Mouse (Mus musculus) B cell, adult 2 months (primary cell): ENCODE data around the gene Zbtb16.

ENCODE experiments used
- DNase-seq, 2 experiments: peaks; one replicate each; pipeline ENCODE4 v3.0.0; 2022

Gene Zbtb16

DNA sequence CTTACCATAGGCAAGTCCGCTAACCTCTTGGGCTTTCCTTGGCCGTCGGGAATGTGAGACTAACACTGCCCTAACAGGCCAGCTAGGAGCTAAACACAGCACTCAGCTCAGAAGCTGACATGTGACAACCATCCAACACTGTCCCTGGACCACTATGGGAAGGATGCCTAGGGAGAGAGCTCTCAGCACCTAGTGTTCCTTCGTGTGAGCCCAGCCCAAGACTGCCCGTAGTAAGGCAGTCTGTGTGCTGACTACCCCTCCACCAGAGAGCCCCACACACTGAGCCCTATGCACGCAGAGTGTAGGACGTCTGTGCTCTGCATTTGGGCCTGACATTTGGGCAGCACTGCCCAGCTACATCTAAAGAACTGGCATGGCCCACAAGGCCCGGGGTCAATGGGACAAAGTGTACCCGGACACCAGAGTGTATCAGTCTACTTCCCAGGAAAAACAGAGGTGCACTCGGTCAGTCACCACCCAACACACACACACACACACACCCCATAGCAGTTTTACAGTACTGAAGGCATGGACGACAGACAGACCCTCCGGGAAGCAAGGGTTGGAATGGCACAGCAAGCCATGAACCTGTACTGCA is 11.4 kb downstream of the Zbtb16 start:
- DNase-seq, result no peak

DNA sequence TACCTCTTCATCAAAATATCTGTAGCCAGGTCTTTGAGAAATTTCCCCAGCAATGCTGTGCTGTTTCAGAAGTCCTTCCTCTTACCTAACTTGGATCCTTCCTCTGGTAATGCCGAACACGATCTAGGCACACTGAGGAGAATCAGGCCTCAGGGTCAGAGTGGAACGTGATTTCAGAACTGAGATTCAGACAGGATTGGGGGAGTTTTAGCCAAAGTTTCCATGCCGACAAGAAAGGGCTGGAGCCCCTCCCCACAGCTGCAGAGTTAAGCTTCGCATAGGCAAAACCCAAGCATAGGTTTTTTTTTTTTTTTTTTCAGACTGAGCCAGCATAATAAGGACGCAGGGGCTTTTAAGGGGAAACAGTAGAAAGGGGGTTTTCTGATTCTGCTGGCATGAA is 12.2 kb downstream of the Zbtb16 start:
- DNase-seq, result no peak

DNA sequence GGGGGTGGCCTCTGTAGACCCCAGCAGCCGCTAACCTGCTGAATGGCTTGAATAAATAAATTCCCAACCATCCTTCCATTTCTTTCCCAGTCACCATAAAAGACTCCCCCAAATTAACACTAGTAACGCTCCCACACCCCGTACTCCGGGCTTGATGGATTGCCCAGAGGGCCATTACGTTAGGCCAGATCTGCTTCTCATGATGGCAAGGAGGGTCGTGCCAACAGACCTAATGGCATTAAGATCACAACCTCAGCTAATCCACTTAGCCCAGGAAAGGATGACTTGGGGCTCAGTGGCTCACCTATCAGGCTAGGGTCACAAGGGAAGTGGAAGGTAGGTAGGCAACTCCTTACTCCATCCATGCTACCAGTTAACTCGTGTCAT is 12.7 kb downstream of the Zbtb16 start:
- no peak for DNase-seq

DNA sequence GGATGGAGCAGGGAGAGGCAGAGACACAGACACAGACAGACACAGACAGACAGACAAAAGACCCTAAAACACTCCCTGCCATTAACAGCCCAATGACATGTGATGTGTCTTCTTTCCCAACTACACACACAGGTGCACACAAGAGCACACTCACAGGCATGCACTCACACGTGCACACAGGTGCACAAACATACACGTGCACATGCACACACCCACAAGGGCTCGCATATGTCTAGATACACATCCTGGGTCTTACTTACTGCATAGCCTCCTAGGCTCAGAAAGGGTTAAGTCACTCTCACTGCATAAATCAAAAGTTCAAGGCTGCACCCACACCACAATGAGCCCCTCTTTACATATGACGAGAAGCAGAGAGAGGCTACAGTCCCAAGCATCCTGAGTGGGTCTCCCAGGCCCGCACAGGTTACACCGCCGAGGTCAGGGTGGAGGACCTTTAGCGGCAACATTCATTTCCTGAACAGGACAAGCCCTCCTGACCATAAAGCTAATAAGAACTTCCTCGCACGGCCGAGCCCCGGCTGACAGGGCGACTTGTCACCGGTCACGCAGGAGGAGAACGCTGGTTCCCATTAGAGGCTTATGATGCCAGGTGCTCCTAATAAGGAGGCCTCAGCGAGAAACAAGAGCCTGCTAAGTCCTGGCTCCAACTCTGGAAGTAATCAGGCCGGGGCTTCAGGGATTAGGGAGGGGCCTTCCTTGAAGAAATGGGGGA is 13.3 kb downstream of the Zbtb16 start:
- no peak for DNase-seq

DNA sequence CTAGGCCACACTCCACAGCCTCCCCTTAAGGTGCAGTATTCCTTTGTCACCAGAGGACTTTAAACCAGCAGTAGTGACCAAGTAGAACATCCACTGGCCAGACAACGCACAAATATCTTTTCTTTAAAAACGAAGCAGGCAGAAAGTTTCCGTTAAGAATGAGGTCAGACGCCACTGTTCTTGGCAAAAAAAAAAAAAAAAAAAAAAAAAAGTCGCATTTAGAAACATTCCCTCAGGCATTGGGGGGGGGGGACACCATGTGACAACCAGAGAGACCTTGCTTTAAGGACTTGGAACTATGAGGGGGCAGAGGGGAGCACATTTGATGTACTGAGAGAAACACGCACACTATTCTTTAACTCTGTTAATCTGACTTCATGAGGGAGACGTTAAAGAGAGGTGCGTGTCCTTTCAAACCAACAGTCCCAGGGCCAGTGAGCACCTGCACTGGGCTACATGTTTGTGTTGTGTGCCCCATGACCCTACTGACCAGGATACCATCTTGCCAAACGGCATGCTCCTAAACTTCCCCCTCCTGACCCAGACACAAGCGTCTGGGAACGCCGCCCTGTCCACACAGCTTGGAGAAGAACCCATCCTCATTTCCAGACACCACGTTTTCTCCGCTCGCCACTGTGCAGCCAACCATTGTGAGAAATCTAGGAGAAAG is 14.0 kb downstream of the Zbtb16 start:
- no peak for DNase-seq

DNA sequence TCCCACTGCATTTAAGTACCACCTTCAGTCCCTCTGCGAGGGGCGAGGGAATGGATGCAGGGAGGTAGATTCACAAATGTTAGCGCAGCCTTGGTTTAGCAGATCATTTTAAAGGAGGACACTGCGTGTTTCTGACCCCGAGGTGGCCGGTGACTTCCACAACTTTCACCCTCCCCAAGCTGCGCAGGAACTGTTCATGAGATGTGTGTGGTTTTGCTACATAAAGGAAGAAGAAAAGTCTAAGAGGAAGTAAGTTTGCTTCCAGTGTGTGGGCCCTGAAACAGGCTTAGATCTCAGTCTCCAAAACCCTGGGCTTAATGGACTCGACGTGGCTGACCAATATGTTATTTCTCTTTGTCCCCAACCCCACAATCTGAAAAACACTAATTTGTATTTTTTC is 14.6 kb downstream of the Zbtb16 start:
- no peak for DNase-seq

DNA sequence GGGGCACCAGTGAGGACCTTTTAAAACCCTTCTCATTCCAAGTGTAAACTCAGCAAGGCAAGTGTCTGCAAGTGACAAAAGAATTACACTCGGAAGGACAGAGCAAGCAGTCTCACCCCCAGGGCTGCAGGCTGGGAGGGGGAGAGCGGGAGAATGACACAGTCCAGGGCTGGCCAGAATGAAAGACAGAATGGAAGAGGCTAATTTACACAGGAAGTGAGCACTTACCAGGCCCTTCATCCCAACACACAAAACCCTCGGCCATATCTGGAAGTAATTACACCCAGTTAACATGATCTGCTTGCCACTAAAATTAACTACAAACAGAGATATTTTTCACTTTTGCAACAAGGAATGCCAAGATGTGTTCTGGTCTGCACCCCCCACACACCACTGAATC is 15.2 kb downstream of the Zbtb16 start:
- no peak for DNase-seq

DNA sequence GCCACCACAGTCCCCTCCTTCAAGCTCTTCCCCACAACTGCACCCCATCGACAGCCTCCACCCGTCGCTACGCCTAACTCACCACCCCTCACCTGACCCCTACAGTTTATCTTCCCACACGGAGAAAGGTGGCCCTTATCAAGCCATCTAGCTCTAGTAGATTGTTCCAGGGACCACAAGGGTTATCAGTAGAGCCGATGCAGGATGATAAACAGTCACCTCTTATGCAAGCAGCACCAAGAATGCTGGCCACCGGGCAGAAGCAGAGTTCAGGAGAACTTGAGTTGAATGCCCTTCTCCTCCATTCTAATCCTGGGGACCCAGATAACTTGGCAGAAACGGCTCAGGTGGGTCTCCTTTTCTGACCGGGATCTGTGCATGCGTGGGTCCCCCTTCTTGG is 16.3 kb downstream of the Zbtb16 start:
- DNase-seq, result no peak

DNA sequence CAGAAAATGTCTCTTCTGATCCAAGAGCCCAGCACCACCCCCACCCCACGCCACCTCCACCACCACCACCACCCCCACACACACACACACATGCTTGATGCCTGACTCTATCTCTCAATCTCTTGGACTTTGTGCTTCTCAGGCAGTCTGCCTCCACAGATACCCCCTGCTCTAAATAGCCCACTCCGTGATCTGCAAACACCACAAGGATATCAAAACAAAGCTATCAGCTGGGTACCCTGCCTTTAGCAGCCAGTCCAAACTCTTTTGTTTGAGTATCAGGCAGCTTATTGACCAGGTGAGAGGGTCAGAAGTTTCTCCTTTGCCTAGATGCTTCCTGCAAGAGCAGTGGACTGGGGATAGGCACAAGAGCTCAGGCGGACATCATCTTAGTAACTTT is 16.9 kb downstream of the Zbtb16 start:
- no peak for DNase-seq

DNA sequence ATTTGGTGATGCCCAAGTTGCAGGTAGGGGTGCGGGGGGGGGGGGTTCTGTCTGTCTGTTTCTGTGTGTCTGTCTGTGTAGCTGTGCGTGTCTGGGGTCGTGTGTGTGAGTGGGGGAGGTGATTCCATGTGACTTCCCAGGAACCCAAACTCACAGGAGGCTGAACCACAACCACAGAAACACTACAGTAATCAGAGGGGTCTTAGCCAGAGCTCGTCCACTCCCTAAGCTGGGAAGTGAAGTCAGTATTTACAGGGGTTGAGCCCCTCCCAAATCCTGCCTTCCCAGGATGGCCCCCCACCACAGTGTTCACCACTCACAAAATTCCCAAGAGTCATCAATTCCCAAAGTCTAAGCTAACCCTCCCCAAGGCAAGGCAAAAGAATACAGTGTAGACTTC is 18.1 kb downstream of the Zbtb16 start:
- DNase-seq, result no peak

DNA sequence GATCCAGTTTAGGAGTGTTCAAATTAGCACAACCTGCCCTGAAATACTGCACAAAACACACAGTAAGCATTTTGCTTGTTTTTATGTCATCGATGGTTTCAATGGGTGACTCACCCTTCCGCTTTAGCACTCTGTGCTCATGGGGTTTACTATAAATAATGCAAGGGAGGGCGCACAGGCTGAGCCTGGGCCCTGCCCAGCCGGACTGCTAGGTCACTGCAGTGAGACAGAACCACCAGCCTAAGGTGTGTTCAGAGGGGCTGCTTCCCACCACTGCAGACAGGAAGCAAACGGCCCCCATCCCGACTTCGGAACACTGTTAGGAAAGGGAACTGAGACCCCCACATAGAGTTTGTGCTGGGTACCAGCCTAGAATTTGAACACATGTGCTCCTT is 18.6 kb downstream of the Zbtb16 start:
- DNase-seq, result no peak

DNA sequence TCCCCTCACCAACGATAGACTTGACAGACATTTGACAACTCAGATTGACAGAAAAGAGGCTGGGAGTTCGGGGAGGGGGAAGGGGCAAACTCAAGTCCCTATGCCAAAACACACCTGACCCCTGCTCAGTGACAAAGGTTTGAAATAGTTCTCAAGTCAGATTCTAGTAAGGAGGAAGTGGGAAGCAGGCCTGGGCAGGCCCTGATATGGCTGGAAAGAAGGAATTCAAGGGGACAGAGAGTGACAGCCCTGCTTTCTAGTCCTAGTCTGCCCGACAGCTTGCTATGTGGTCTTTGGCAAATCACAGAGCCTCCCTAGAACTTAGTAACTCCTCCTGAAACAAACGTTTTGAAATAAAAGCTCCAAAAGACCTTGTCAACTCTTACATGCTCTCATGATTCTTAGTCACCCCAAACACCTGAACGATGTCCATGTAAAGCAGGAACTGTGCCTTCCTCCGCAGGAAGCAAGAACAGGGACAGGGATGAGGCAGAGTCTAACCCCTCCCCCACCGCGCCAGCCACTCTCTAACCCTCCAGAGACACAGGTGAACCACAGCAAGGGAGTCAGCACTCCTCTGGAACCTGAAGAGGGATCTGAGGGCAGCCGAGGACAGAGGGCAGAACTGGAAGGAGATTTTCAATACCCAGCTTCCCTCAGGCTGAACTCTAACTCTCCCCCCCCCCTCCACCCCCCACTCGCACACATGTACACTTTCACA is 19.2 kb downstream of the Zbtb16 start:
- DNase-seq, result no peak

DNA sequence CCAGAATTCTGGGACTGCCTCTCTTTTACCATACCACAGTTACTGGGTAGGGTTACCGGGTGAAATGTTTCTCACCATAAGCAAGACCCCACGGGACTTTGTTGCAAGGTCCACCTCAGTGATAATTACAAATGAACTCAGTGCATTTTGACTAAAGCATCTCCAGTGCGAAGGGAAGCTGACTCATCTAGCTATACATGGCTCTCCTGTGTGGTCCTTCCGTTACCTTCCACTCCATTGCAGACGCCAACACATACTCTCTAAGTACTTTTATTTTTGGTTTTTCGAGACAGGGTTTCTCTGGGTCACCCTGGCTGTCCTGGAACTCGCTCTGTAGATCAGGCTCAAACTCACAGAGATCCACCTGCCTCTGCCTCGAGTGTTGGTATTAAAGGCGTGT is 19.9 kb downstream of the Zbtb16 start:
- DNase-seq, result no peak

DNA sequence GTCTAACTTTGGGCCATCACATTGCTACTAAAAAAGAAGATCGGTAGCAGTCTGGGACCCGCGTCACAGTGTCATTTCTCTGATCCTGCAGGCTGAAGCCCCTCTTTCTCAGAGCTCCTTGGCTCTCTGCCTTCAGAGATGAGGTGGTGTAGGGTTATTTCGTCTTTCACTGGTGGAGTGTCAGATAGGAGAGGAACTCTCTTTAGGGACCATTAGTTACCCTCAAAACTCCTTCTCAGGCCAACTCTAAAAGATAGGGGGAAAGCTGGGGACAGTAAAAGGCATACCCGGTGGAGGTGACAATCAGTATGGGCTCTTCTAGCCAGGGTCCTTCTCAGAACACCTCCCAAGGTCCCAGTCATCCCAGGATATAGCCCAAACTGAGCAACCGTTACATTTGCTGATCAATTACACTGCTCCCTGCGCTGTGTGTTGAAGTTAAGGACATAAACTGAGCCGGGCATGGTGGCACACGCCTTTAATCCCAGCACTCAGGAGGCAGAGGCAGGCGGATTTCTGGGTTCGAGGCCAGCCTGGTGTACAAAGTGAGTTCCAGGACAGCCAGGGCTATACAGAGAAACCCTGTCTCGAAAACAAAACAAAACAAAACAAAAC is 21.0 kb downstream of the Zbtb16 start:
- DNase-seq, result no peak

DNA sequence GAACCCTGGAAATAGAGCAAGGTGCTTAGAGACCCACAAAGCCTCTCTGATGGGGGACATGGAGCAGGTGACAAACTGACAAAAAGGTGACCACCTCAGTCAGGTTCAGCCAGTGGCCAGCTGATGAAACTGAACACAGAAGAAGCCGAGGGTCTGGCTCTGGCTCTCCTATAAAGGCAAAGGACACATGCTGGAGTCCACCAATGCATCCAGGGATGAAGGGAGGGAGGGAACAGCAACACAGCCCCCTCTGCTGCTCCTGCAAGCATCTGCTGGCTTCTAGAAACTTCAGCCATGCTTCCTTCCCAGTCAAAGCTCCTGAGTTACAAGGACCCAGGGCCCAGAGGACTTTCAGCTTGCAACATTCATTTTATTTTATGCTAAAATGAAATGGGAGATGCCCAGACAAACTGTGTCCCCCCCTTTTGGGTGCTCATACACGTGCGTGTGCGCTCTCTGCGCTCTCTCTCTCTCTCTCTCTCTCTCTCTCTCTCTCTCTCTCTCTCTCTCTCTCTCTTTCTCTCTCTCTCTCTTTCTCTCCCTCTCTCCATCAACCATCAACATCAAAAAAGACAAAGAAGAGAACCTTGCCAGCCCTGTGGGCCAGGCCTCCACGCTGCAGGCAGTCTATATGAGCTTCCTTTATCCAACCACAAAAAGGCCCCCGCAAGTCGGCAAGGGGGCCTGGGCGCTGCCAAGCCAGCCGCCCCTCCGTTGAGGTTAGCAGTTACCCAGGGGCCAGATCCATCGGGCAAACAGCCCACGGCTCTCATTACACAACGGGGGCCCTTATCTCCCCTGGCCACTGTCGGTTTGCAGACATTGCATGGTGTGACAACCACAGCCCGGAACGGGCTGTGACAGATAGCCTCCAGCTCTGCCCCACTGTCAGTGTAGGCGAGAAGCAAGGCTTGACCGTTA is 21.8 kb downstream of the Zbtb16 start:
- DNase-seq, result no peak

DNA sequence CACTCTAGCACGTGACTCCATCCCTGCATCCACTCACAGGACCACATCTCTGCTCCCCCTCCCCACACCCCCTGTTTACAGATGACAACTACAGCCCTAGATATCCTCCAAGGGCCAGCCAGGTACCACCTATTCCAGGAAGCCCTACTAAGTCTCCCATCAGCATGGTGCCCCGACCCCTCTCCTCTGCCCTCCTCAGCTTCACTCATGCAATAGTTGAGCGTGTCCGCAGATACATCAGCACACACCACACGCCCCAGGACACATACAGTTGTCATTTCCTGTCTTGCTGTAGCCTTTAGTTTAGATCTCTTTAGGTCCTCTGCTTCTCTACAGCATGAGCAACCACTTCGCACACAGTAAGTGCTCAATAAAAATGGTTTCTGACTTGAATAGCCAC is 23.7 kb downstream of the Zbtb16 start:
- no peak for DNase-seq

DNA sequence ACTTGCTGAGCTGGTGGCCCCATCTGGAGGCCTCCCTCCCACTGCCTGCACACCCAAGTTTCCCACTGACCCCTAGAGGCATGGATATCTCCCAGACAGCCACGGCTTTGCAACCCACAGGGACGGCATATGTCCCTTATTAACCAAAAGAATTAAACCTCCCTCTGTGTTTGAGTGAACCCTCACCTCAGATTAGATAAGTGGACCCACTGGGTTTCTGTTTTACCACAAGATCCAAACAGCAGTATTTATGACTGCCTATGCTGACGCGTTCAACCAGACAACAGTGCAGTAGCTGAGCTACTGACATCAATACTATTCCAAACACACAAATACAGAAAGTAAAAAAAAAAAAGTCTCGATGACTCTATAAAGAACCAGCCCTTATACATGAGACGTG is 29.4 kb downstream of the Zbtb16 start:
- DNase-seq, result no peak

DNA sequence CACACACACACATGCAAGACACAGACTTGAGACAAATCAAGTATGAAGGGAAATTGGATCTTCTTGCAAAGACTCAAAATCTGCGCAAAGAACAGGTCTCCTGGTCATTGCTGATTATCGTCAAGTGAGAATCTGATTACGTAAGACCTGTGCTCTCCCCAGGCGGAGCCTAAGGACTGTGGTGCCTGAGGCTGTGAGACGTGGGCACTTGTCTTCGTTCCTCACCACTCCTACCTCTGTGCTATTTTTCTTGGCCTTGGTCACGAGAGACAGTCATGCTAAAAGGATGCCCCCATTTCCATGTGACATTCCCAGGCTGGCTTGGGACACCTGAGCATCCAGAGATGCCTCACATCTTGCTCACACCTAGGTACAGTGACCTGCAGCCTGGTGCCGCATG is 30.2 kb downstream of the Zbtb16 start:
- no peak for DNase-seq

DNA sequence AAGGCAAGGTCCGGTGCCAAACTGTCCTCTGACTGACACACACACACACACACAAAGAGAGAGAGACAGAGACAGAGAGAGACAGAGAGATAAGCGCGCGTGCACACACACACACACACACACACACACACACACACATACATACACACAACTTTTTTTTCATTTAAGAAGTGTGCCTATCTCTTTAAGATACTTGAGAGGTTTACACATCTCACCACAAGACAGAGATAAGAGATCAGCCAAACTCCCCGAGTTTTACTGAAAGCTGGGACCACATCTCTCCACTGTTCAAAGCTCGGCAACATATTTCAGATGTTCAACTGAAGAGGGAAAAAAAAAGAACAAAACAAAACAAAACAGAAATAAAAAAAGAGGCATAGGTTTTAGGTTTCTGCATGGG is 31.5 kb downstream of the Zbtb16 start:
- DNase-seq, result no peak

DNA sequence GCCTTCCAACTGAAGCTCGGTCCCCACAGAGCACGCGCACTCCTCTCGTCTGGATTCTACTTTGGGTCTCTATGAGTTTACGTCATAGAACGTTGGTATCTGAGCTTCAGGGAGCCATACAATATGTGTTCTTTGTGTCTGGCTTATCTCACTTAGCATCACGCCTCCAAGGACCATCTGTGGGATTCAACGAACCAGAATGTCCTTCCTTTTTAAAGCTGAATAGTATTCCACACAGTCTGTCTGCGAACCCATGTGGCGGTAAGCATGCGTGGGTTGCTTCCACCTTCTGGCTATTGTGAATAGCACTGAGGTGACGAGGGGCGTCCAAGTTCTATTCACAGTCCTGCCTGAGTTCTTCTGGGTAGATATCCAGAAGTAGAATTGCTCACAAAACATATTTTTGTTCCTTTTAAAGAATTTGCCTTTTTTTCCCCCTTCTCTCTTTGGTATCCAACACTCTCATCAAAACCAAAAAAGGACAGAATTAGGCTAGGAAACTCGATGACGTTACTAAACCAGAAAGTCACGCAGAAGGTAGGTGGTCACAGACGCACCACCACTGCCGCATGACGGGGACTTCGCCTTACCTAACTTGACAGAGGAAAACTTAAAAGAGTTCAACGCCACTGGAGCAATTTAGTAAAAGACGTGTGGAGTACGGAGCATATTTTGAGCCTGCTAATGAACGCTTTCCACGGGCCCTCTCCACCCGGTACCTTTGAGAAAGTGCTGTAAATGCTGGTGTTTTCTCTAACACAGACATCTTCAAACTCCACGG is 32.4 kb downstream of the Zbtb16 start:
- no peak for DNase-seq

DNA sequence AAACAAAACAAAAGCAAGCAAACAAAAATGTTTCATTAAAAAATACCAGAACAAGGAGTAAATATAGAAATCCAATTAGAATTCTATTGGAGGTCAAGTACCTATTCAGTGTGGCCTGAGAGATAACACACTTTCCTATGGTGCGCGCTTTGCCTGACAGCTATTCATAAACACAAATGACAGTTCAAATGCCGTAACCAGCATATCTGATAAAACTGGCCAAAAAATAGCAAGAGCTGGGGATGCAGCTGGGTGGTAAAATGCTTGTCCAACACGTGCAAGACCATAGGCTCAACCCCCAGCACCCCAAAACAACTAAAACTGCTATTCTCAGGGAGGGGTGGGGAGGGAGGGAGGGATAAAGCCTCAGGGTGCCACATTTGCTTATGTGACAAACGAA is 33.6 kb downstream of the Zbtb16 start:
- DNase-seq, result no peak

DNA sequence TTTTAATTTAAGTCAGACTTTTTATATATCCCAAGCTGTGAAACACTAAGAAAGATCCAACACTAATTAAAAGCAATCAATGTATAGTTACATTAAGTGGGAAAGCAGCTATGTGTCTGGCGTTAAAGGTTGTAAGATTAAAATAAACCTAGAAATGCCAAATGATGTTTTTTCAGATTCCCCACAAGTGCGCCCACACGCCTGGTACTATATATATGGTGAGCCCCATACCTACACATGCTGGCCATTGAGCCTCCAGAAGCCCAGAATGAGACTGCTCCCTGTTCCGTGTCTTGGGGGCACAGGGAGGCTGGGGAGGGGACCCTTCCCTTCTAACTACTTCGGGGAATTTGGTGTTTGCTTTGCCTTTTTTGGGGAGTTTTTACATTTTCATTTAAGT is 34.7 kb downstream of the Zbtb16 start:
- no peak for DNase-seq
